Mouse (Mus musculus): ENCODE results near the gene Dis3l2. TPM values are rescaled to one million over a fixed set of nuclear protein-coding genes. Genes with fewer than 3 reads are reported as not detected.

Gene Dis3l2
- polyA plus RNA-seq (2015; fragmentation: Nextera tagmentation; extraction: Ambion mirVana) = 24.9 and 25.0 TPM in 2 replicates

- peak; percentile 80; the same call in 1 of the 2 replicates for ATAC-seq (ENCODE audit: insufficient number of reproducible peaks, low FRiP score, low TSS enrichment, low read depth)
- H3K9ac ChIP-seq = peak within 1 kb of the TSS; percentile 84
- no peaks in the 10 kb centered on the region for H3K27me3 ChIP-seq
- H3K36me3 ChIP-seq = no peaks in the 10 kb centered on the region
- H3K4me2 ChIP-seq = peak within 1 kb of the TSS; percentile 75
- peaks cover 9% of the 10 kb centered on the region for H3K4me1 ChIP-seq
- WGBS = 3% methylated on average over 54 of the region's 54 CpGs
- H3K27ac ChIP-seq = peak within 1 kb of the TSS; percentile 82
- no peaks in the 10 kb centered on the region for H3K9me3 ChIP-seq
- H3K4me3 ChIP-seq = peak within 1 kb of the TSS; percentile 73
Observed at GRCm38 (mm10) chr1:86703300-86703964, at the start of gene Dis3l2. Gene Dis3l2 (plus strand): TSS chr1:86703808.

- Histone ChIP-seq H3K4me2 (no peak overlapping the region), H3K36me3 (no peaks in the 10 kb centered on the region), H3K27ac (no peak overlapping the region), H3K4me1 (no peaks in the 10 kb centered on the region), H3K9ac (no peak overlapping the region), H3K27me3 (0 out of 2 replicates have a peak, but pooled peaks cover 4% of the 10 kb centered on the region), H3K4me3 (no peak overlapping the region), H3K9me3 (no peaks in the 10 kb centered on the region)
- ATAC-seq (ENCODE audit: insufficient number of reproducible peaks, low FRiP score, low TSS enrichment, low read depth) = no peak
- WGBS = 78% methylated on average over 5 of the region's 5 CpGs
Observed at GRCm38 (mm10) chr1:86657071-86657470, 46.5 kb upstream of the Dis3l2 start.

GRCm38 (mm10) chr1:86665091-86665490, 38.5 kb upstream of the Dis3l2 start:
- no peak overlapping the region for H3K9ac ChIP-seq
- H3K36me3 ChIP-seq = no peaks in the 10 kb centered on the region
- H3K4me3 ChIP-seq = no peak overlapping the region
- H3K4me2 ChIP-seq = no peak overlapping the region
- H3K4me1 ChIP-seq = peaks cover 5% of the 10 kb centered on the region
- peaks cover 30% of the 10 kb centered on the region for H3K27me3 ChIP-seq
- H3K27ac ChIP-seq = no peak overlapping the region
- 83% methylated on average over 2 of the region's 2 CpGs for WGBS
- no peak for ATAC-seq (ENCODE audit: insufficient number of reproducible peaks, low FRiP score, low TSS enrichment, low read depth)
- no peaks in the 10 kb centered on the region for H3K9me3 ChIP-seq

GRCm38 (mm10) chr1:86669552-86670273, 33.9 kb upstream of the Dis3l2 start:
- no peaks in the 10 kb centered on the region for H3K36me3 ChIP-seq
- ATAC-seq (ENCODE audit: insufficient number of reproducible peaks, low FRiP score, low TSS enrichment, low read depth) = no peak
- H3K27ac ChIP-seq = no peak overlapping the region
- H3K4me2 ChIP-seq = peak overlapping the region; percentile 99
- WGBS = 1% methylated on average over 44 of the region's 44 CpGs
- H3K9ac ChIP-seq = peak overlapping the region; percentile 57
- H3K4me3 ChIP-seq = peak overlapping the region; percentile 56
- H3K4me1 ChIP-seq = peaks cover 23% of the 10 kb centered on the region
- H3K9me3 ChIP-seq = no peaks in the 10 kb centered on the region
- peaks cover 51% of the 10 kb centered on the region for H3K27me3 ChIP-seq

- peak within 1 kb of the TSS; percentile 99 for H3K4me2 ChIP-seq
- peak; percentile 89 for ATAC-seq (ENCODE audit: insufficient number of reproducible peaks, low FRiP score, low TSS enrichment, low read depth)
- peaks cover 30% of the 10 kb centered on the region for H3K4me1 ChIP-seq
- H3K36me3 ChIP-seq = no peaks in the 10 kb centered on the region
- H3K27me3 ChIP-seq = peaks cover 51% of the 10 kb centered on the region
- H3K27ac ChIP-seq = no peak within 1 kb of the TSS
- peak within 1 kb of the TSS; percentile 57 for H3K9ac ChIP-seq
- 4% methylated on average over 59 of the region's 59 CpGs for WGBS
- H3K4me3 ChIP-seq = peak within 1 kb of the TSS; percentile 56
- H3K9me3 ChIP-seq = no peaks in the 10 kb centered on the region
Observed at GRCm38 (mm10) chr1:86670279-86671038, 33.1 kb upstream of the Dis3l2 start, which contains the start of gene Nppc. Gene Nppc (minus strand): TSS chr1:86670571.

- H3K27me3 ChIP-seq = peaks cover 28% of the 10 kb centered on the region
- no peaks in the 10 kb centered on the region for H3K9me3 ChIP-seq
- H3K4me3 ChIP-seq = no peak overlapping the region
- no peak overlapping the region for H3K27ac ChIP-seq
- H3K36me3 ChIP-seq = no peaks in the 10 kb centered on the region
- H3K4me1 ChIP-seq = peaks cover 30% of the 10 kb centered on the region
- ATAC-seq (ENCODE audit: insufficient number of reproducible peaks, low FRiP score, low TSS enrichment, low read depth) = no peak
- no peak overlapping the region for H3K4me2 ChIP-seq
- H3K9ac ChIP-seq = no peak overlapping the region
- WGBS = 34% methylated on average over 9 of the region's 9 CpGs
Observed at GRCm38 (mm10) chr1:86674385-86674784, 29.2 kb upstream of the Dis3l2 start.

- 62% methylated on average over 12 of the region's 12 CpGs for WGBS
- Histone ChIP-seq H3K36me3 (no peaks in the 10 kb centered on the region), H3K9ac (no peak overlapping the region), H3K4me1 (peaks cover 25% of the 10 kb centered on the region), H3K4me3 (no peak overlapping the region), H3K27ac (no peak overlapping the region), H3K27me3 (peaks cover 21% of the 10 kb centered on the region), H3K9me3 (no peaks in the 10 kb centered on the region), H3K4me2 (no peak overlapping the region)
- ATAC-seq (ENCODE audit: insufficient number of reproducible peaks, low FRiP score, low TSS enrichment, low read depth) = no peak
Observed at GRCm38 (mm10) chr1:86675126-86675525, 28.5 kb upstream of the Dis3l2 start.

- Histone ChIP-seq H3K9ac (no peak overlapping the region), H3K9me3 (no peaks in the 10 kb centered on the region), H3K27me3 (peaks cover 3% of the 10 kb centered on the region; the same call in 1 of the 2 replicates), H3K4me1 (peaks cover 19% of the 10 kb centered on the region), H3K27ac (no peak overlapping the region), H3K4me3 (no peak overlapping the region), H3K4me2 (no peak overlapping the region), H3K36me3 (no peaks in the 10 kb centered on the region)
- no peak for ATAC-seq (ENCODE audit: insufficient number of reproducible peaks, low FRiP score, low TSS enrichment, low read depth)
- WGBS = 80% methylated on average over 3 of the region's 3 CpGs
Observed at GRCm38 (mm10) chr1:86677624-86678023, 26.0 kb upstream of the Dis3l2 start.

GRCm38 (mm10) chr1:86678667-86679066, 24.9 kb upstream of the Dis3l2 start:
- WGBS = 82% methylated on average over 10 of the region's 10 CpGs
- H3K4me2 ChIP-seq = no peak overlapping the region
- no peak overlapping the region for H3K27ac ChIP-seq
- H3K4me1 ChIP-seq = peaks cover 19% of the 10 kb centered on the region
- no peaks in the 10 kb centered on the region for H3K9me3 ChIP-seq
- no peaks in the 10 kb centered on the region for H3K36me3 ChIP-seq
- H3K27me3 ChIP-seq = peaks cover 2% of the 10 kb centered on the region; the same call in 1 of the 2 replicates
- H3K4me3 ChIP-seq = no peak overlapping the region
- H3K9ac ChIP-seq = no peak overlapping the region
- no peak for ATAC-seq (ENCODE audit: insufficient number of reproducible peaks, low FRiP score, low TSS enrichment, low read depth)

- no peak for ATAC-seq (ENCODE audit: insufficient number of reproducible peaks, low FRiP score, low TSS enrichment, low read depth)
- Histone ChIP-seq H3K36me3 (no peaks in the 10 kb centered on the region), H3K4me3 (no peak overlapping the region), H3K9me3 (no peaks in the 10 kb centered on the region), H3K9ac (no peak overlapping the region), H3K27me3 (peaks cover 4% of the 10 kb centered on the region; the same call in 1 of the 2 replicates), H3K27ac (no peak overlapping the region), H3K4me2 (no peak overlapping the region), H3K4me1 (no peaks in the 10 kb centered on the region)
- 90% methylated on average over 4 of the region's 4 CpGs for WGBS
Observed at GRCm38 (mm10) chr1:86687236-86687635, 16.4 kb upstream of the Dis3l2 start.

- H3K27me3 ChIP-seq = no peaks in the 10 kb centered on the region
- H3K4me3 ChIP-seq = no peak overlapping the region
- no peak overlapping the region for H3K27ac ChIP-seq
- 42% methylated on average over 5 of the region's 5 CpGs for WGBS
- no peaks in the 10 kb centered on the region for H3K36me3 ChIP-seq
- H3K9ac ChIP-seq = no peak overlapping the region
- H3K9me3 ChIP-seq = no peaks in the 10 kb centered on the region
- ATAC-seq (ENCODE audit: insufficient number of reproducible peaks, low FRiP score, low TSS enrichment, low read depth) = no peak
- H3K4me2 ChIP-seq = no peak overlapping the region
- H3K4me1 ChIP-seq = no peaks in the 10 kb centered on the region
Observed at GRCm38 (mm10) chr1:86691027-86691426, 12.6 kb upstream of the Dis3l2 start.

Measured in limb, embryonic 15.5 days (tissue).